Mouse (Mus musculus): ENCODE measurements at regions not wholly inside any gene's neighbourhood (a gene's known extent, or its start where the extent isn't known, plus 50 kb on each side); places are given as distances from the start of the nearest gene placed in this dataset.

- H3K27ac ChIP-seq (ENCODE audit: low read length) = no peak overlapping the region
- H3K4me2 ChIP-seq (ENCODE audit: low read depth, low read length) = no peak overlapping the region
- peaks cover 5% of the 10 kb centered on the region; the same call in 1 of the 2 replicates for H3K4me1 ChIP-seq (replicated peaks; ENCODE audit: control insufficient read depth, insufficient read depth, low read length)
- H3K9me3 ChIP-seq (ENCODE audit: control insufficient read depth, low read length) = no peaks in the 10 kb centered on the region
- H3K4me3 ChIP-seq (ENCODE audit: low read length) = no peak overlapping the region
- WGBS = 25% methylated on average over 5 of the region's 5 CpGs
- peaks cover 32% of the 10 kb centered on the region for H3K27me3 ChIP-seq (ENCODE audit: control insufficient read depth, insufficient read depth, low read depth, low read length)
- H3K36me3 ChIP-seq (ENCODE audit: control insufficient read depth, insufficient read depth, low read length) = no peaks in the 10 kb centered on the region
- no peak for ATAC-seq (ENCODE audit: low read depth)
- no peak overlapping the region for H3K9ac ChIP-seq (ENCODE audit: low read length)
These were observed 55.1 kb upstream of the Polg start for GRCm38 (mm10) chr7:79521259-79521658.

DNA sequence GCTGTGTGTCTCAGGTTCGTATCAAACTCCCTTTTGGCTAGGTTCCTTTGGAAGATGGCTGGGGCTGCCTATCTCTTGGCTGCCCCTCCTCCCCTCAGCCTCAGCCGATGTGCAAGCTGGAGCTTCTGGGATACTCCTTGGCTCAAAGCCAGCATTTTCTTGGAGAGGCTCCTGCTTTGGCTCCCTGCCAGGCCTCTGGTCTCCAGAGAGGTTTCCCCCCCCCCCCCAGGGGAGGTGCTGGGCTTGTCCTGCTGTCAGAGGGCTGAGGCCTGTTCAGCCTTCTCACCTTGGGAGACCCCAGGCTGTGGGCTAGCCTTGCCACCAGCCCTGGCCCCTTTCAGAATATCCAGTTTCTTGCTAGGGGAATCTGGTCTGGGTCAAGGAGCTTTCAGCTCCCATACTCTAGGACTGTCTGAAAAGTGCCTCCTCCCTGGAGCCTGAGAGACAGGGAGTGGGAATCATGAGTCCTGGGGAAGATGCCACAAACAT, 54.1 kb upstream of the Polg start:
- H3K36me3 ChIP-seq (ENCODE audit: control insufficient read depth, insufficient read depth, low read length) = no peaks in the 10 kb centered on the region
- peak; percentile 60 for ATAC-seq (ENCODE audit: low read depth)
- H3K4me3 ChIP-seq (ENCODE audit: low read length) = no peak overlapping the region
- H3K9ac ChIP-seq (ENCODE audit: low read length) = no peak overlapping the region
- no peak overlapping the region for H3K4me2 ChIP-seq (ENCODE audit: low read depth, low read length)
- H3K9me3 ChIP-seq (ENCODE audit: control insufficient read depth, low read length) = no peaks in the 10 kb centered on the region
- peaks cover 7% of the 10 kb centered on the region for H3K4me1 ChIP-seq (replicated peaks; ENCODE audit: control insufficient read depth, insufficient read depth, low read length)
- H3K27me3 ChIP-seq (ENCODE audit: control insufficient read depth, insufficient read depth, low read depth, low read length) = peaks cover 39% of the 10 kb centered on the region
- 12% methylated on average over 2 of the region's 2 CpGs for WGBS
- no peak overlapping the region for H3K27ac ChIP-seq (ENCODE audit: low read length)

- Histone ChIP-seq H3K4me3 (ENCODE audit: low read length) (no peak overlapping the region), H3K4me1 (replicated peaks; ENCODE audit: control insufficient read depth, insufficient read depth, low read length) (peaks cover 10% of the 10 kb centered on the region), H3K9me3 (ENCODE audit: control insufficient read depth, low read length) (no peaks in the 10 kb centered on the region), H3K9ac (ENCODE audit: low read length) (no peak overlapping the region), H3K4me2 (ENCODE audit: low read depth, low read length) (no peak overlapping the region), H3K27ac (ENCODE audit: low read length) (no peak overlapping the region), H3K27me3 (ENCODE audit: control insufficient read depth, insufficient read depth, low read depth, low read length) (peaks cover 50% of the 10 kb centered on the region), H3K36me3 (ENCODE audit: control insufficient read depth, insufficient read depth, low read length) (no peaks in the 10 kb centered on the region)
- ATAC-seq (ENCODE audit: low read depth) = no peak
- WGBS = 70% methylated on average over 7 of the region's 7 CpGs
These were observed 52.8 kb upstream of the Polg start for GRCm38 (mm10) chr7:79518928-79519327.

- H3K4me2 ChIP-seq (ENCODE audit: low read depth, low read length) = no peak overlapping the region
- peaks cover 10% of the 10 kb centered on the region for H3K4me1 ChIP-seq (replicated peaks; ENCODE audit: control insufficient read depth, insufficient read depth, low read length)
- no peak overlapping the region for H3K27ac ChIP-seq (ENCODE audit: low read length)
- H3K27me3 ChIP-seq (ENCODE audit: control insufficient read depth, insufficient read depth, low read depth, low read length) = peaks cover 62% of the 10 kb centered on the region
- no peak overlapping the region for H3K4me3 ChIP-seq (ENCODE audit: low read length)
- H3K36me3 ChIP-seq (ENCODE audit: control insufficient read depth, insufficient read depth, low read length) = no peaks in the 10 kb centered on the region
- WGBS = 63% methylated on average over 5 of the region's 5 CpGs
- no peak for ATAC-seq (ENCODE audit: low read depth)
- no peaks in the 10 kb centered on the region for H3K9me3 ChIP-seq (ENCODE audit: control insufficient read depth, low read length)
- H3K9ac ChIP-seq (ENCODE audit: low read length) = no peak overlapping the region
These were observed 51.6 kb upstream of the Polg start for GRCm38 (mm10) chr7:79517581-79518337.

DNA sequence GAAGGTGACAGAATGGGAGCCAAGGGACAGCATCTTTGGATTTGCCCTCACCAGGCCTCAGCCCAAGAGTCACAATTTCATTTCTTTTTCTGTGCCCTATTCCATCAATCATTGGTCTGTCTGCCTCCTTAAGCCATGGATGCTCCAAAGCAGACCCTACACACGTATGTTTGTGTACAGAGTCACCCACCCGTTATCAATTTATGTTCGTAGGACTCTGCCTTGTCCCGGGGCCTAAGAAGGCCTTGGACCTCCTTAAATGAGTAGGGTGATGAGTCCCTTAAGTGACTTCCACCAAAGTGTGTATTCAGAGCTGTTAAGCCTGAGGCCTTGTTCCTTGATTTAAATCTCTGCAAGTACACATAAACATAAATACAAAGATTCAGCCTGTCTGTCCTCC, 50.1 kb upstream of the Polg start:
- ATAC-seq (ENCODE audit: low read depth) = no peak
- WGBS = 91% methylated on average over 4 of the region's 4 CpGs

More for the DNA sequence above, 50.1 kb upstream of the Polg start:
- no peak overlapping the region for H3K4me3 ChIP-seq (ENCODE audit: low read length)
- no peaks in the 10 kb centered on the region for H3K36me3 ChIP-seq (ENCODE audit: control insufficient read depth, insufficient read depth, low read length)
- no peak overlapping the region for H3K4me2 ChIP-seq (ENCODE audit: low read depth, low read length)
- H3K9me3 ChIP-seq (ENCODE audit: control insufficient read depth, low read length) = no peaks in the 10 kb centered on the region
- no peak overlapping the region for H3K9ac ChIP-seq (ENCODE audit: low read length)
- no peak overlapping the region for H3K27ac ChIP-seq (ENCODE audit: low read length)
- H3K27me3 ChIP-seq (ENCODE audit: control insufficient read depth, insufficient read depth, low read depth, low read length) = peaks cover 73% of the 10 kb centered on the region
- peaks cover 10% of the 10 kb centered on the region for H3K4me1 ChIP-seq (replicated peaks; ENCODE audit: control insufficient read depth, insufficient read depth, low read length)
